Mouse (Mus musculus) Patski (cell line): ENCODE data around the gene B230217C12Rik. TPM values are rescaled to one million over a fixed set of nuclear protein-coding genes. Genes with fewer than 3 reads are reported as not detected.

Source experiments
- ATAC-seq: fragments of 100-300 bp; one replicate; pipeline ENCODE4 v1.8.0; 2021
- CTCF ChIA-PET: fragments of 350-600 bp; sonication (Branson Sonifier 250); formaldehyde crosslinking; loops from one replicate; lab custom pipeline; 2022; ENCODE audit warnings: inconsistent platforms; lab: Charles Lee
- POLR2A ChIA-PET: fragments of 350-600 bp; sonication (Branson Sonifier 250); formaldehyde crosslinking; loops from one replicate; lab custom pipeline; 2022; ENCODE audit warnings: antibody characterized with exemption, inconsistent platforms; lab: Charles Lee
- DNase-seq: peaks from one replicate; pipeline ENCODE4 v3.0.0-alpha.2; 2011; ENCODE audit warnings: low read depth, low spot score
- H3K27me3 ChIP-seq: fragments of 371-371 bp; one replicate; pipeline ENCODE4 v1.5.1; 2021
- CTCF ChIP-seq: fragments of 100-300 bp; IDR thresholded peaks from one replicate; pipeline ENCODE4 v1.5.1; 2021
- in situ Hi-C: fragments of 300-500 bp; cut with MboI; formaldehyde crosslinking; loops from 3 replicates; pipeline ENCODE4 v1.11.1; 2018; ENCODE audit warnings: low pct_unique_long_range_greater_than_20kb, mixed read lengths
- polyA plus RNA-seq: library from polyadenylated mRNA; unstranded; gene quantifications from one replicate; pipeline ENCODE4 v1.2.3, GENCODE M21; 2021

Gene B230217C12Rik
- polyA plus RNA-seq, 1 experiment from 2014 or later: 1.5 TPM

GRCm38 (mm10) chr11:97880362-97880761 lies 39.8 kb downstream of the B230217C12Rik start:
- in situ Hi-C loops: loop anchor here (5.0 kb wide), 1 partner anchor 83 kb away; the partner anchor contains the start of gene Lasp1
- no peak for DNase-seq
- ATAC-seq: no peak
- CTCF ChIA-PET: no interaction called here
- H3K27me3 ChIP-seq: no peaks in the 10 kb centered on the region
- no peak for TF ChIP-seq CTCF
- POLR2A ChIA-PET: no interaction called here

GRCm38 (mm10) chr11:97883542-97883917 lies 43.0 kb downstream of the B230217C12Rik start:
- DNase-seq (no peak), ATAC-seq (no peak)
- ChIA-PET POLR2A (interaction anchor here (1.4 kb wide), 1 partner anchor 84 kb away, joined by 3 read pairs; no protein-coding TSS in a partner anchor), CTCF (interaction anchor here (1.7 kb wide), 1 partner anchor 82 kb away, joined by 5 read pairs; no protein-coding TSS in a partner anchor)
- no peak for TF ChIP-seq CTCF
- in situ Hi-C loops: loop anchor here (5.0 kb wide), 1 partner anchor 86 kb away; the partner anchor contains the start of gene Lasp1
- no peaks in the 10 kb centered on the region for H3K27me3 ChIP-seq

GRCm38 (mm10) chr11:97883918-97884600 lies 43.5 kb downstream of the B230217C12Rik start, which contains the start of gene Fbxo47:
Fbxo47 (minus strand) TSS chr11:97884154.
- in situ Hi-C loops: loop anchor here (5.0 kb wide), 1 partner anchor 87 kb away; the partner anchor contains the start of gene Lasp1
- ChIA-PET POLR2A (interaction anchor here (1.4 kb wide), 1 partner anchor 84 kb away, joined by 3 read pairs; no protein-coding TSS in a partner anchor), CTCF (interaction anchor here (1.3 to 1.7 kb wide), 2 partner anchors 83 to 104 kb away, joined by 3 to 5 read pairs; no protein-coding TSS in a partner anchor)
- no peaks in the 10 kb centered on the region for H3K27me3 ChIP-seq
- peak; percentile 73 for DNase-seq
- peak; percentile 96 for TF ChIP-seq CTCF
- ATAC-seq: peak; percentile 91

GRCm38 (mm10) chr11:97884601-97885185 lies 44.1 kb downstream of the B230217C12Rik start:
- TF ChIP-seq CTCF: peak; percentile 17
- CTCF ChIA-PET: interaction anchor here (1.3 to 1.7 kb wide), 2 partner anchors 83 to 104 kb away, joined by 3 to 5 read pairs; no protein-coding TSS in a partner anchor
- no peaks in the 10 kb centered on the region for H3K27me3 ChIP-seq
- no peak for DNase-seq
- ATAC-seq: no peak
- POLR2A ChIA-PET: interaction anchor here (1.4 kb wide), 1 partner anchor 85 kb away, joined by 3 read pairs; no protein-coding TSS in a partner anchor
- in situ Hi-C loops: loop anchor here (5.0 kb wide), 1 partner anchor 87 kb away; the partner anchor contains the start of gene Lasp1

GRCm38 (mm10) chr11:97885296-97885915 lies 44.8 kb downstream of the B230217C12Rik start:
- ChIA-PET CTCF (interaction anchor here (1.3 to 1.7 kb wide), 2 partner anchors 84 to 103 kb away, joined by 3 to 5 read pairs; no protein-coding TSS in a partner anchor), POLR2A (no interaction called here)
- DNase-seq (no peak), ATAC-seq (no peak)
- TF ChIP-seq CTCF: no peak
- in situ Hi-C loops: no loop called here
- no peaks in the 10 kb centered on the region for H3K27me3 ChIP-seq

GRCm38 (mm10) chr11:97891821-97892220 lies 51.2 kb downstream of the B230217C12Rik start:
- in situ Hi-C loops: no loop called here
- no peak for ATAC-seq
- no peak for TF ChIP-seq CTCF
- ChIA-PET POLR2A (interaction anchor here (0.6 to 1.0 kb wide), 2 partner anchors 10 to 91 kb away, joined by 3 read pairs; no protein-coding TSS in a partner anchor), CTCF (no interaction called here)
- no peaks in the 10 kb centered on the region for H3K27me3 ChIP-seq
- no peak for DNase-seq

Other genes with a start within 250 kb of the B230217C12Rik start
- gene Epop, start 211.1 kb upstream of the B230217C12Rik start, polyA plus RNA-seq: 5.3 TPM
- gene Mllt6, start 177.4 kb upstream of the B230217C12Rik start, polyA plus RNA-seq: 28.1 TPM
- gene Cisd3, start 155.0 kb upstream of the B230217C12Rik start, polyA plus RNA-seq: 60.3 TPM
- 47.3 TPM for gene Pcgf2, start 140.3 kb upstream of the B230217C12Rik start, polyA plus RNA-seq
- gene Psmb3, start 137.4 kb upstream of the B230217C12Rik start, polyA plus RNA-seq: 246 TPM
- 30.9 TPM for gene Pip4k2b, start 96.1 kb upstream of the B230217C12Rik start, polyA plus RNA-seq
- gene Cwc25, start 74.2 kb upstream of the B230217C12Rik start, polyA plus RNA-seq: 20.1 TPM
- 0.10 TPM for gene 1700001P01Rik, start 64.9 kb upstream of the B230217C12Rik start, polyA plus RNA-seq
- gene Rpl23, start 58.3 kb upstream of the B230217C12Rik start, polyA plus RNA-seq: 568 TPM
- 246 TPM for gene Lasp1, start 41.8 kb upstream of the B230217C12Rik start, polyA plus RNA-seq
- gene Fbxo47, start 43.4 kb downstream of the B230217C12Rik start, polyA plus RNA-seq: 1.5 TPM
- 0.41 TPM for gene Plxdc1, start 145.7 kb downstream of the B230217C12Rik start, polyA plus RNA-seq
- gene Arl5c, start 155.4 kb downstream of the B230217C12Rik start, polyA plus RNA-seq: 2.0 TPM
- 6.0 TPM for gene Cacnb1, start 182.3 kb downstream of the B230217C12Rik start, polyA plus RNA-seq
- gene Rpl19, start 185.9 kb downstream of the B230217C12Rik start, polyA plus RNA-seq: 1,363 TPM
- gene Stac2, start 212.7 kb downstream of the B230217C12Rik start, polyA plus RNA-seq: 0.04 TPM